Mouse (Mus musculus): ENCODE data around the gene Gucy1b2. TPM values are rescaled to one million over a fixed set of nuclear protein-coding genes. Genes with fewer than 3 reads are reported as not detected.

Gene Gucy1b2
- polyA plus RNA-seq, 1 experiment from 2014 or later = 0.08 TPM

DNA sequence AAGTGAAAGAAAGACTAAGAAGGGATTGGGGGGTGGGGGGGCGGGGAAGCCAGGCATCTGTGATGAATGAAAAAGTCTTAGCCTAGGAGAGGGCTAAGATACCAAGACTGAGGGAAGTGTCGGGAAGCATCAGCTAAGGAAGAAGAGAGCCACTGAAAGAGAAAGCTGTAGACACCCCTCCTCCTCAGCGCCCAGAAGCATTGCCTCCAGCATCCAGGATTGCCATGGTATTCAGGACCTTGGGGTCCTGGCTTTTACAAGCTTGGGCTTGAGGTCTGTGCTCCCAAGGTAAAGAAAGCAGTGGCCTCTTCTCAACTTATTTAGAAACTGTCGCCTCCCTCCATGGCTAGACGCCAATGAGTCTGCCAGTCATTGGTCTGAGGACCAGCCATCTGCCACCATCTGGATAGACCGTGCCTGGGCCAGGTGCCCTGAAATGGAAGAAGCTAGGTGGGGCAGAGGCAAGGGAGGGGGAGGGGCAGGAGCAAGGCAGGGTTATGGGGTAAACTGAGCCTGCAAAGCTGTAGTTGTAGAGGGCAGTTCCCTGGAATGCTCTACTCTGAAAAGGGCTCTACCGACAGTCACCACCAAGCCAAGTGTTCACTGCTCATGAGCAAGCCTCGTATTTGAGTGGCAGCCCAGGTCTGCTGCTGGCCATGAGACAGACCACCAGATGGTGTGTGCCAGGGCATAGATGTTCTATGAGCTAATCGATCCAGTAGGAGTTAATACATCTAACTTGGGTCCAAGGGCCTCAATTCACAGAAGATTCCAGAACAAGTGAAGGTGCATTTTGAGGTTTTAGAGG lies 66.2 kb downstream of the Gucy1b2 start:
- H3K4me1 ChIP-seq (ENCODE audit: control insufficient read depth, insufficient read depth, low read length) = no peaks in the 10 kb centered on the region
- 79% methylated on average over 9 of the region's 9 CpGs for WGBS
- no peak overlapping the region for H3K9ac ChIP-seq (ENCODE audit: low read length)
- H3K27ac ChIP-seq (ENCODE audit: low read depth, low read length) = no peak overlapping the region
- no peaks in the 10 kb centered on the region for H3K27me3 ChIP-seq (ENCODE audit: control insufficient read depth, insufficient read depth, low read length)
- no peaks in the 10 kb centered on the region for H3K9me3 ChIP-seq (ENCODE audit: control insufficient read depth, low read length)
- ATAC-seq (ENCODE audit: insufficient read depth, low FRiP score, low TSS enrichment) = no peak
- H3K4me2 ChIP-seq (ENCODE audit: low read depth) = no peak overlapping the region
- DNase-seq (ENCODE audit: low spot score) = no peak
- H3K4me3 ChIP-seq (ENCODE audit: low read depth, low read length) = no peak overlapping the region
- no peaks in the 10 kb centered on the region for H3K36me3 ChIP-seq (ENCODE audit: control insufficient read depth, insufficient read depth, low read length)

DNA sequence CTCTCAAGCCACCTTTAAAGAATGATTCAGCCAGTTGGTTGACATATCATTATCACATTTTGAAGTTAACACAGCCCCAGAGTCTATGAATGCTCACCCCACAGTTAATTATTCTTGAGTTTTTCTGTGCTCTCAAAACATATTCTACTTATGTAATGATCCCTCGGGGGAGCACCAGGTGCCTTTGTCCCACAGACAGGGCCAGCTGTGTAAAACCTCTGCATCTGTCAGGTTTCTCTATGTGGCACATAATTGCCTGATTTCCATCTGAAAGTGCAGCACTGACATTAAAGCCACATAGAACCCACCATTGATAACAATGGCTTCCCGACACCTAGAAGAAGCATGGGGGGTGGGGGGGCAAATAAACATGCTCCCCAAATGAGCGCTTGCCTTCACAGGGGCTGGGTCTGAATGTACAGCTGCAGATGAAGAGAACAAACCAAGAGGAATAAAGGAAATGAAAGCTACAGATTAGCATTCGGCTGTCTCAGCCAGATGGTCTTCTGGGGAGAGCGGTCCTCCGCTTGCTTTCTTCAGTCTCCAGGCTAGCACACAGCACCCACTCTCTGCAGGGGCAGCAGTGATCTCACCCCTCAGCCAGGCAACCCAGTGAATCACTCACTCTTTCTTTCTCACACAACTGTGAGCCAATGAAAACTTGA lies 66.9 kb downstream of the Gucy1b2 start:
- Histone ChIP-seq H3K27ac (ENCODE audit: low read depth, low read length) (no peak overlapping the region), H3K9me3 (ENCODE audit: control insufficient read depth, low read length) (no peaks in the 10 kb centered on the region)
- DNase-seq (ENCODE audit: low spot score) = no peak

DNA sequence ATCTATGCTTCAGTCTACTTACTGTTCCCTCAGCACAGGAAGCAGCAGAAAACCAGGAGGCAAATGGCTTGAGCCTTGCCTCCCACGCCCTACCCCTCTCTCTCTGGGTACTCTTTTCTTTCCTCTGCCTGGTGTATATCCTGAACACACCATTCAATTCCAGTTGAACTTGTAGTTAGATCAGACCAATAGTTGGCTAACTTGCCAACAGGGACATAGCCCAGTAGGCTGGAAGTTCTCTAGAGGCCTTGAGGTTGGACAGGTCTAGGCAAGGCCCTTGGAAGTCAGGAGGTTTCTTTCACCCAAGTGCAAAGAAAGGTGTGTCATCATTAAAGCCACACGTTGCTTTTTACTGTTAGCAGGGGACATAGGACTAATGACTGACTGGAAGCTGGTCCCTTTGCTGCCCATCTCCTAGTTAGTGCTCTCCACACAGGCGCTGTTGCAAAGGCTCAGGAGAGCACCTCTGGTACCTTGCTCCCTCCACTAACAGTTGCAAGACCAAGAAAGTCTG lies 72.2 kb downstream of the Gucy1b2 start:
- Histone ChIP-seq H3K4me3 (ENCODE audit: low read depth, low read length) (no peak overlapping the region), H3K27me3 (ENCODE audit: control insufficient read depth, insufficient read depth, low read length) (no peaks in the 10 kb centered on the region), H3K9me3 (ENCODE audit: control insufficient read depth, low read length) (no peaks in the 10 kb centered on the region), H3K4me2 (ENCODE audit: low read depth) (no peak overlapping the region), H3K27ac (ENCODE audit: low read depth, low read length) (no peak overlapping the region), H3K36me3 (ENCODE audit: control insufficient read depth, insufficient read depth, low read length) (no peaks in the 10 kb centered on the region), H3K9ac (ENCODE audit: low read length) (no peak overlapping the region), H3K4me1 (ENCODE audit: control insufficient read depth, insufficient read depth, low read length) (no peaks in the 10 kb centered on the region)
- no peak for DNase-seq (ENCODE audit: low spot score)
- no peak for ATAC-seq (ENCODE audit: insufficient read depth, low FRiP score, low TSS enrichment)
- WGBS = 88% methylated on average over 3 of the region's 3 CpGs

More for the DNA sequence above, 66.9 kb downstream of the Gucy1b2 start:
- 65% methylated on average over 6 of the region's 6 CpGs for WGBS
- no peaks in the 10 kb centered on the region for H3K36me3 ChIP-seq (ENCODE audit: control insufficient read depth, insufficient read depth, low read length)
- no peak overlapping the region for H3K4me2 ChIP-seq (ENCODE audit: low read depth)
- ATAC-seq (ENCODE audit: insufficient read depth, low FRiP score, low TSS enrichment) = no peak
- H3K4me3 ChIP-seq (ENCODE audit: low read depth, low read length) = no peak overlapping the region
- H3K27me3 ChIP-seq (ENCODE audit: control insufficient read depth, insufficient read depth, low read length) = no peaks in the 10 kb centered on the region
- H3K4me1 ChIP-seq (ENCODE audit: control insufficient read depth, insufficient read depth, low read length) = no peaks in the 10 kb centered on the region
- H3K9ac ChIP-seq (ENCODE audit: low read length) = no peak overlapping the region

DNA sequence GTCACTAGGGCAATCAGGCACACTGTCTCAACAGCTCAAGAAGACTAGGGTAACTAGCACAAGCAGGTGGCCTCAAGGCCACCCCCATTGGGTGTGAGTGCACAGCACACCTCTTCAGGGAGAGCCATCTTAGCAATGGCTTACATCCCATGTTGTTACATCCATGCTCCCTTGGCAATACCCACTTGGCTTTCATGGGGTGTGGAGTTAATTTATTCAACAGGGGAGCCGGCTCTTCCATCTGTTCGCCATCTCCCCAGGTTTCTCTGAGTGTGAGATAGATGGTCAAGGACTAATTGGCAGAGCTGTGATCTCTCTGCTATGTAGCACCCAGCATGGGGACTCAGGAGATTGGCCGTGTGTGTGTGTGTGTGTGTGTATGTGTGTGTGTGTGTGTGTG lies 73.0 kb downstream of the Gucy1b2 start:
- Histone ChIP-seq H3K4me2 (ENCODE audit: low read depth) (no peak overlapping the region), H3K36me3 (ENCODE audit: control insufficient read depth, insufficient read depth, low read length) (no peaks in the 10 kb centered on the region), H3K9me3 (ENCODE audit: control insufficient read depth, low read length) (no peaks in the 10 kb centered on the region), H3K27me3 (ENCODE audit: control insufficient read depth, insufficient read depth, low read length) (no peaks in the 10 kb centered on the region), H3K27ac (ENCODE audit: low read depth, low read length) (no peak overlapping the region), H3K9ac (ENCODE audit: low read length) (no peak overlapping the region), H3K4me1 (ENCODE audit: control insufficient read depth, insufficient read depth, low read length) (no peaks in the 10 kb centered on the region), H3K4me3 (ENCODE audit: low read depth, low read length) (no peak overlapping the region)
- 94% methylated on average over 3 of the region's 3 CpGs for WGBS
- DNase-seq (ENCODE audit: low spot score) (no peak), ATAC-seq (ENCODE audit: insufficient read depth, low FRiP score, low TSS enrichment) (no peak)

DNA sequence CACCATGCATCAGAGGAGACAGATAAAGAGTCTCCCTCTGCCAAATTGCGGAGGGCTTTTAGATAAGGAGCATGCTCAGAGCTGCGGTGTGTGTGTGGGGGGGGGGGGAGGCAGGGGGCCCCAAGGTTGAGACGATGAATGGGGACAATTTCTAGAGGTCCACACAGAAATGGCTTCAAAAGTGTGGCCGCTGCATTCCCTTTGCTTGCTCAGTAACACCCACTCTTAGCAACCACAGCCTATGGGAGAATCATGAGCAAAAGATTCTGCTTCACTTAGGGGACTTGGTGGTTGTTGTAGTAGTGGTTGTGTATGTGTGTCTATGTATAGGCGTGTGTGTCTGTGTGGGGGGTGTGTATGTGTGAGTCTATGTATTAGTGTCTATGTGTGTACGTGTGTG lies 75.5 kb downstream of the Gucy1b2 start:
- H3K9ac ChIP-seq (ENCODE audit: low read length) = no peak overlapping the region
- no peaks in the 10 kb centered on the region for H3K36me3 ChIP-seq (ENCODE audit: control insufficient read depth, insufficient read depth, low read length)
- H3K27me3 ChIP-seq (ENCODE audit: control insufficient read depth, insufficient read depth, low read length) = no peaks in the 10 kb centered on the region
- no peaks in the 10 kb centered on the region for H3K9me3 ChIP-seq (ENCODE audit: control insufficient read depth, low read length)
- no peak overlapping the region for H3K4me3 ChIP-seq (ENCODE audit: low read depth, low read length)
- no peak for ATAC-seq (ENCODE audit: insufficient read depth, low FRiP score, low TSS enrichment)
- no peak for DNase-seq (ENCODE audit: low spot score)
- no peak overlapping the region for H3K27ac ChIP-seq (ENCODE audit: low read depth, low read length)
- H3K4me2 ChIP-seq (ENCODE audit: low read depth) = no peak overlapping the region
- WGBS = 84% methylated on average over 6 of the region's 6 CpGs
- H3K4me1 ChIP-seq (ENCODE audit: control insufficient read depth, insufficient read depth, low read length) = no peaks in the 10 kb centered on the region

DNA sequence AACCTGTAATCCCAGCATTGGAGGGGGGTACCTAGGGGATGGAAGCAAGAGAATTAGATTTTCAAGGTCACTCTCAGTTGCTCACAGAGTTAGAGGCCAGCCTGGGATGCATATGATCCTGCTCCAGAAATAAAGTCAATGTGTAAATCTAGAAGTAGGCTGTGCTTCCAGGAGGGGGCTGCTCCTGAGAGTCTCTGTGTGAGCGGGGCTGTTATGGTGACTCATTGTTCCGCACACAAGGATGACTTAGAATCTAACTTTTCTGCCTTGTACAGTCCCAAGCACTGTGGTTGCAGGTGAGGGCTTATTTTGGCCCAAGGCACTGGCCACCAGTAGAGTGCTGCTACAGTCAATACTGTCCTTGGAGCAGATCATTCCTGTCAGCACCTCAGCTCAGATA lies 76.7 kb downstream of the Gucy1b2 start:
- H3K36me3 ChIP-seq (ENCODE audit: control insufficient read depth, insufficient read depth, low read length) = no peaks in the 10 kb centered on the region
- 92% methylated on average over 2 of the region's 2 CpGs for WGBS
- no peaks in the 10 kb centered on the region for H3K4me1 ChIP-seq (ENCODE audit: control insufficient read depth, insufficient read depth, low read length)
- no peak overlapping the region for H3K4me3 ChIP-seq (ENCODE audit: low read depth, low read length)
- H3K9ac ChIP-seq (ENCODE audit: low read length) = no peak overlapping the region
- ATAC-seq (ENCODE audit: insufficient read depth, low FRiP score, low TSS enrichment) (no peak), DNase-seq (ENCODE audit: low spot score) (no peak)
- H3K4me2 ChIP-seq (ENCODE audit: low read depth) = no peak overlapping the region
- no peaks in the 10 kb centered on the region for H3K9me3 ChIP-seq (ENCODE audit: control insufficient read depth, low read length)
- no peak overlapping the region for H3K27ac ChIP-seq (ENCODE audit: low read depth, low read length)
- no peaks in the 10 kb centered on the region for H3K27me3 ChIP-seq (ENCODE audit: control insufficient read depth, insufficient read depth, low read length)

DNA sequence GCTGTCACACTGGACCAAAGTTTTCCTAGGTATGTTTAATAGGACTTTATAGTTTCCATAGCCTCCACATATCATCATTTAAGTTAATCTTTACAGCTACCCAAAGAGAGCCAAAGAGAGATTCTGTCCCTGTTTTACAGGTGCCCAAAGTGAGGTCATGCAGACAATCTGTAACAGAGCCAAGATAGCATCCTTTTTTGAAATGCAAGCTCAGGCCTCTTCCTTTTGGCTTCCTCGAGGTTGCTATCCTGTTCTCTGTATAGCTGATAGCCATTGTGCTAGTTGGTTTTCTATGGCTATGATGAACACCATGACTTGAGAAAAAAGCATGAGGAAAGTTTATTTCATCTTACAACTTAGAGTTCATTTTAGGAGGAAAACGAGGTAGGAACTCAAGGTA lies 80.0 kb downstream of the Gucy1b2 start:
- DNase-seq (ENCODE audit: low spot score) (no peak), ATAC-seq (ENCODE audit: insufficient read depth, low FRiP score, low TSS enrichment) (no peak)
- Histone ChIP-seq H3K27me3 (ENCODE audit: control insufficient read depth, insufficient read depth, low read length) (no peaks in the 10 kb centered on the region), H3K4me3 (ENCODE audit: low read depth, low read length) (no peak overlapping the region), H3K27ac (ENCODE audit: low read depth, low read length) (no peak overlapping the region), H3K9ac (ENCODE audit: low read length) (no peak overlapping the region), H3K9me3 (ENCODE audit: control insufficient read depth, low read length) (no peaks in the 10 kb centered on the region), H3K4me1 (ENCODE audit: control insufficient read depth, insufficient read depth, low read length) (no peaks in the 10 kb centered on the region), H3K36me3 (ENCODE audit: control insufficient read depth, insufficient read depth, low read length) (no peaks in the 10 kb centered on the region), H3K4me2 (ENCODE audit: low read depth) (no peak overlapping the region)
- 89% methylated on average over 2 of the region's 2 CpGs for WGBS

DNA sequence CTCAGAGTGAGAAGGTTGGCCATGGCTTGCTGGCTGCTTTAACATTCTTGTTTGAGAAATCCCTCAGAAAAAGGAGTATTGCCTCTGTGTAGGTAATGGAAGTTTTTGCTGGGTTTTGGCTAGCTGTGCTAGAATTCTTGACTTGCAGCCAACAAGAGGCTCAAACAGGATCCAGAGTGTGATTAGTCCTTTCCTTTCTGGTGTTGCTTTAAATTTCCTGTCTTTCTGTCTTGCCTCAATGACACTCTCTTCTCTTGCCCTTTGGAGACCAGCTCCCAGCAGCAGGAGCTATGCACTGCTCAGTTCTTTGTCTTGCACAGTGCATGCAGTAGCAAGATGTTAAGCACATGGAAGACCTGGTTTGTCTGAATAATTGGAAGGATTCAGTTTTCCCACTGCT lies 80.4 kb downstream of the Gucy1b2 start:
- H3K4me3 ChIP-seq (ENCODE audit: low read depth, low read length) = no peak overlapping the region
- H3K27me3 ChIP-seq (ENCODE audit: control insufficient read depth, insufficient read depth, low read length) = no peaks in the 10 kb centered on the region
- no peak for ATAC-seq (ENCODE audit: insufficient read depth, low FRiP score, low TSS enrichment)

DNA sequence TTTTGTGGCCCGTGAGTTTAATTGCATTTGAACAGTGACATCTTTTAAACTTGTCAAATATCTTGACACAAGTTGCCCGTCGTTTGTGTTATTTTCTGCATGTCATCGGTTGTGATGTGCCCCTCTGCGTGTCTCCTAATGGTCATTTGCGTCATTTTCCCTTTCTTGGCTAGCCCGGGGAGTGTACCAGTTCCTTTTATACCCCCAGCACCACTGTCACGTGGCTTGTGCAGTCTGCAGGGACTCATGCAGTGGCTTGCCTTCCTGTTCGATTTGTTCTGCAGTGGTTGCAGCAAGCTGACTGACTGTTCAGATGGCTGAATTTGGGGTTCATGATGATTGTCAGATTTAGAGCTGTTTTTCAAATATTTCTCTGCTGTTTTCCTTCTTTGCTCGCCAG lies 82.1 kb downstream of the Gucy1b2 start:
- ATAC-seq (ENCODE audit: insufficient read depth, low FRiP score, low TSS enrichment) (no peak), DNase-seq (ENCODE audit: low spot score) (no peak)
- 84% methylated on average over 10 of the region's 10 CpGs for WGBS
- Histone ChIP-seq H3K4me1 (ENCODE audit: control insufficient read depth, insufficient read depth, low read length) (no peaks in the 10 kb centered on the region), H3K4me3 (ENCODE audit: low read depth, low read length) (no peak overlapping the region), H3K36me3 (ENCODE audit: control insufficient read depth, insufficient read depth, low read length) (no peaks in the 10 kb centered on the region), H3K4me2 (ENCODE audit: low read depth) (no peak overlapping the region), H3K9ac (ENCODE audit: low read length) (no peak overlapping the region), H3K9me3 (ENCODE audit: control insufficient read depth, low read length) (no peaks in the 10 kb centered on the region), H3K27ac (ENCODE audit: low read depth, low read length) (no peak overlapping the region), H3K27me3 (ENCODE audit: control insufficient read depth, insufficient read depth, low read length) (no peaks in the 10 kb centered on the region)

More for the DNA sequence above, 80.4 kb downstream of the Gucy1b2 start:
- H3K27ac ChIP-seq (ENCODE audit: low read depth, low read length) = no peak overlapping the region
- no peaks in the 10 kb centered on the region for H3K9me3 ChIP-seq (ENCODE audit: control insufficient read depth, low read length)
- H3K4me2 ChIP-seq (ENCODE audit: low read depth) = no peak overlapping the region
- H3K36me3 ChIP-seq (ENCODE audit: control insufficient read depth, insufficient read depth, low read length) = no peaks in the 10 kb centered on the region
- H3K9ac ChIP-seq (ENCODE audit: low read length) = no peak overlapping the region
- DNase-seq (ENCODE audit: low spot score) = no peak
- H3K4me1 ChIP-seq (ENCODE audit: control insufficient read depth, insufficient read depth, low read length) = no peaks in the 10 kb centered on the region

All from neural tube, embryonic 11.5 days (tissue).